Mouse (Mus musculus) T-cell, adult 2 months (primary cell): ENCODE measurements at regions not wholly inside any gene's neighbourhood (a gene's known extent, or its start where the extent isn't known, plus 50 kb on each side); places are given as distances from the start of the nearest gene placed in this dataset.
A peak's percentile ranks its signal among the peaks of the same experiment; 100 is the strongest.

Experiments
- DNase-seq: peaks from one replicate; pipeline ENCODE4 v3.0.0; 2022; ENCODE audit warnings: low spot score

DNA sequence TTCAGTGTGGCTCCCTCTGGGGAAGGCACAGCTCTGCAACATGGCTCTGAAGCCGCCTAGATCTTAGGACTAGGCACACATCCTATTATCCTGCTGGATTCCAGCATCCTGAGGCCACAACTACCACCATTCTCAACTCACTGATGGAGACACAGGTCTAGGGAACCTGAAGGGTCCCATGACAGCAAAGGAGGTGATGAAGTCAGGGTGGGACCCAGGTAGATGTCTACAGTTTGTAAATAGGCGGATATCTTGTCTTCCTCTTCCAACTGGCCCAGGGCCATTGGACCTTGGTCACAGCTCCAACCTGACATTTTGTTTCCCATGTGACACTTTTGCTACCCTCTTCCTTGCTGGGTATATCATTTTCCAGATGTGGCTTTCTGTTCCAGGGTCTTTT, 106.4 kb downstream of the Vapb start:
- no peak for DNase-seq

DNA sequence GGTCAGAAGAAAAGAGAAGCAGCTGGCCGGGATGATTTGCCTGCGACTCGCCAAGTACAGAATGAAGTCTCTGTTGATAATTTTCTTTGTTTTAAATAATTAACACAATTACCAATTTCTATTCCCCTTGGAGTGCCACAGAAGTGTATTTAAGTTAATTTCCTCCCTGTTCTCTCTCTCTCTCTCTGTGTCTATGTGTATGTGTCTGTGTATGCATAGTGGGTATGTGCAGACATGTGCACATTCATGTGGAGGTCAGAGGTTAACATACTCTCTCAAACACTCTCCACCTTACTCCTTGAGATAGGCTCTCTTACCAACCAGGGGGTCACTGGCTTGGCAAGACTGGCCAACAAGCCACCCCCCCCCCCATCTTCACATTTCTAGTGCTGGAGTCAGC, 107.2 kb downstream of the Vapb start:
- DNase-seq, result no peak

GRCm38 (mm10) chr2:173845155-173846029, 108.1 kb downstream of the Vapb start:
- DNase-seq, result no peak

- DNase-seq, result no peak
Observed at GRCm38 (mm10) chr2:173851054-173851453, 113.7 kb downstream of the Vapb start.

DNA sequence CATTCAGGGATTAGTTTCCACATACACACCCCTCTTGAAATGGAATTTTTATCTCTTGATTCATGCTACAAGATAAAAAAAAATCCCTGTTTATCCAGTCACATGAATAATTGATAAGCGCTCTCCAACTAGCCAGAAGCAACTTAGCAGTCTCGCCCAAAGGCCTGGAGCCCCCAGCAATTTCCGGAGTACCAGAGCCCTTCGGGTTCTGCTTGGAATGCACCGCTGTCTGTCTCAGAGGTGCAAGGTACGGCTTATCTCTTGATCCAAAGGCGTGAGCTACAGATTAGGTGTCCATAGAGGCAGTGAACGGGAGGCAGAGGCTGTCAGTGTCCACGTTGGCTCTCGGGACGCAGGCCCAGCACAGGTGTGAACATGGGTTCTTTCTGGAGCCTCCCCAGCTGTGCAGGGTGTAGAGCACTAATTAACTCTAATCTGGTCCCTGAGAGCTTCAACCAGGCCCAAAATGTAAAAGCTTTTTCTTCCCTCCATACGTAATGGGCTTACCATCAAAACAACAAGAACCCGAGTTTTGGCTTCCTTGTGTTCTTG, 116.9 kb downstream of the Vapb start:
- no peak for DNase-seq

DNA sequence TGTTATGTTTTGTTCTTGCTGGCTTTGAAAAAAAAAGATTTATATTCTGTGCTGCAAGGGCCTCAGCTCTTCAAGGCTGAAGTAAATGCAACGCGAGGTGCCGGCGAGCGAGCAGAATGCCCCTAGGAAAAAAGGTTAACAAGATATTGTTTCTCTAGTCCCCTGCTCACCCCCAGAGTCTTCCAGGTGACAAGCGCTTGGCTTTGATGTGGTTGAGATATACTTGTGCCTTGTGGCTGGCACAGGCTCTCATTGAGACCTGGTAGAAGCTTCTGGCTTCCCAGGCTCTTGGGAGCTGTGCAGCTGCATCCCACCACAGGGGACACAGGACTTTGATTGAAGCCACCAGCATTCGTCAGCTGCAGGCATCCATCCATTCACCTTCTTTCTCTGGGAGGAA, 117.5 kb downstream of the Vapb start:
- peak; percentile 52 for DNase-seq

- DNase-seq, result no peak
Observed at GRCm38 (mm10) chr2:173855296-173855695, 118.0 kb downstream of the Vapb start.

GRCm38 (mm10) chr2:173857006-173857405, 119.7 kb downstream of the Vapb start:
- DNase-seq, result no peak

- no peak for DNase-seq
Observed at GRCm38 (mm10) chr2:173873048-173873447, 135.7 kb downstream of the Vapb start.
